Mouse (Mus musculus): Measurements from ENCODE around the gene Gsto1.

GRCm38 (mm10) chr19:47882882-47883254, 28.1 kb downstream of the Gsto1 start:
- no peak for TF ChIP-seq GATA1 (IDR thresholded peaks at IDR 0.05; ENCODE audit: borderline replicate concordance, low read length)
- TF ChIP-seq FLI1 (IDR thresholded peaks at IDR 0.05; ENCODE audit: low read length): no peak

Measured in megakaryocyte, embryonic 14.5 days (primary cell).